Mouse (Mus musculus) ovary, postnatal 14 days (tissue): Measurements from ENCODE around the gene Dip2b.

ENCODE experiments used
- DNase-seq: peaks from one replicate; pipeline ENCODE4 v3.0.0; 2022; ENCODE audit warnings: low spot score

Gene Dip2b

DNA sequence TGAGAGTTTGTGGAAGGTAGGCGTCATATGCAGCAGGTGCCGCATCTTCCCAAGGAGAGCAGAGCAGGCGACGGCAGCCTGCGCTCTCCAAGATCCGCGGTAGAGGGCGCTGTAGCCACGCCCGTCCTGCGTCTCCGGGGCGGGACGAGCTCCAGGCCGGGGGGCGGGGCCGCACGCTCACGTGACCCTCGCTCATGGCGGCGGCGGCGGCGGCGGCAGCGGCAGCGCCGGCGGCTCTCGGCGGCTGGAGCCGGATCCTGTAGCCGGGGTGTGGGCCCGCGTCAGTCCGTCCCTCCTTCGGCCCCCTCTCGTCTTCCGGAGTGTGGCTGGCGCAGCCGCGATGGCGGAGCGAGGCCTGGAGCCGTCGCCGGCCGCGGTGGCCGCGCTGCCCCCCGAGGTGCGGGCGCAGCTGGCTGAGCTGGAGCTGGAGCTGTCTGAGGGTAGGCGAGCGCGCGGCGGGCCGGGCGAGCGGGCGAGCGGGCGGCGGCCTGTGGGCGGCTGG, at the start of gene Dip2b:
Gene Dip2b, plus strand, starts transcription at position 195 of the 502 bp plus-strand sequence.
- peak; percentile 99 for DNase-seq

DNA sequence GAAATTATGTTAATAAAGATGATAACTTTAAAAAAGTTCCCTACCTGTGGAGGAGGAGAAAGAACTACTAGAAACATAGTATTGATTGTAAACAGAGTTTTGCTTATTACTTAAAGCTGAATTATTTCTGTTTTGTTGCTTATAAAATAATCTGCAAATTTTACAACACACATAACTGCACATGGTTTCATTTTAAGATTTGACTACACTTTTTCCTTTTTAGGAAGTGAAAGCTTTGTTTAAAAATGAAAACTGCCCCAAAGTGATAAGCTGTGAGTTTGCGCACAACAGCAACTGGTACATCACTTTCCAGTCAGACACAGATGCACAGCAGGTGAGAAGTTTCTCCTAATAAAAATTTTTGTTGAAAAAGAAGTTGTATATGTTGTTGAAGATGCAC, 45.4 kb upstream of the Dip2b start:
- DNase-seq, result no peak

DNA sequence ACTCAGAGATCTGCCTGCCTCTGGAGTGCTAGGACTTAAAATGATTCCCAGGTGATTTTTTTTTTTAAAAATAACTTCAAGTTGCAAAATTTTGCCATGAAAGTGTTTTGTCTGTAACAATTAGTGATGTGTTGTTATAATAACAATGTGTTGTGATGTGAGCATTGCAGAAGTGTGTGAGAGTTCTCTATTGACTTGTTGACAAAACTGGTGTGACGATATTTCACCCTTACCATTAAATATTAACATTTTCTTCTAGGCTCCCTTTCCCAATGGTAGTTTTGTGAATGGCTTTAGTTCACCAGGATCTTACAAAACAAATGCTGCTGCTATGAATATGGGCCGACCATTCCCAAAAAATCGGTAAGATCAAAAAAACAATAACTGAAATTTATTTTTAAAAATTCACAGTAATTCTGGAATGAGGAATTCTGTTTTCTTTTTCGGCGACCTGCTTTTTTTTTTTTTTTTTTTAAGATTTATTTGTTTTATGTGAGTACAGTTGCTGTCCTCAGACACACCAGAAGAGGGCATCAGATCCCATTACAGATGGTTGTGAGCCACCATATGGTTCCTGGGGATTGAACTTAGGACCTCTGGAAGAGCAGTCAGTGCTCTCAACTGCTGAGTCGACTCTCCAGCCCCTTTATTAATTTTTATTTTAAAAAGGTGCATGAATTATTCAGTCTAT, 41.2 kb upstream of the Dip2b start:
- DNase-seq, result no peak

DNA sequence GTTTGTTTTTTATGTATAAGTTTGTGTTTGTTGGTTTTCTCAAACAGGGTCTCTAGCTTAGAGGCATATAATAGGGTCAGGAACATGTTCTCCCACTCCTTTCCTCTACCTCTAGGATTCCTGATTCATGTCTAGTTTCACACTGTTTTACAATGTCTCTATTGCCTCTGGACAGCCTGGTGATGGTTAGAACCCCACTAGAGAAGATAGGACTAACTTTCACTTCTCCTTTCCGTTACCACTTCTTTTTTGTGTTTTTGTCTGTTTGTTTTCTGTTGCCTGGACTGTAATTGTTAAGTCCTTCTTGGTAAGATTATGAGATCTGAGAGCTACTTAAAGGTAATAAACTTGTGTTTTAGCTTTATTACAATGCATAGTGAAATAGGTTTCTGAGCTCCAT, 39.1 kb upstream of the Dip2b start:
- DNase-seq, result no peak

DNA sequence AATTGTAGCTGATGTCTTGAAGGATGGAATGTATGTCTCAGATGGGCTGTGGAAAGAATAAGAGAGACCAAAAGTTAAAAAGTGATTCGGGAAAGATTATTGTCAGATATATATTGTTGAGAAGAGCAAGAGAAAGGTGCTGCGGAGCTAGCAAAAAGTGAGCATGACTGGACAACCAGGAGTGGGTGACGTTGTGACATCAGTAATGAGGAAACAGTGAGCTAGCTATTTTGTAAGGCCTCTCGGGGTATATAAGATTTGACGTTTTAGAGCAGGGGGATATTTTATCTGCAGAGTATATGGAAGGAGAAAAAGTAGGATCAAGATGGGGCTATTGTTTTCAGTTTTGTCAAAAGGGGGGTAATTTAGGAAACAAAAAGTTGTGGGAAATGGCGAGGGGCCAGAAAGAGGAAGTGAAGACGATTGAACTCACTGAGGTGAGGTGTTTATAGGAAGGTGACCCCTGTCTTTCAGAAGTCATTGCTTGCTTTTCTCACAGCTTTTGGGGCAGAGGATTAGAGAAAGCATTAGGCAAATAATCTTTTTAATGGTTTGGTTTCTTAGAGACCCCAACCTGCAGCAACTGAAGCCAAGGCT, 33.7 kb upstream of the Dip2b start:
- no peak for DNase-seq

DNA sequence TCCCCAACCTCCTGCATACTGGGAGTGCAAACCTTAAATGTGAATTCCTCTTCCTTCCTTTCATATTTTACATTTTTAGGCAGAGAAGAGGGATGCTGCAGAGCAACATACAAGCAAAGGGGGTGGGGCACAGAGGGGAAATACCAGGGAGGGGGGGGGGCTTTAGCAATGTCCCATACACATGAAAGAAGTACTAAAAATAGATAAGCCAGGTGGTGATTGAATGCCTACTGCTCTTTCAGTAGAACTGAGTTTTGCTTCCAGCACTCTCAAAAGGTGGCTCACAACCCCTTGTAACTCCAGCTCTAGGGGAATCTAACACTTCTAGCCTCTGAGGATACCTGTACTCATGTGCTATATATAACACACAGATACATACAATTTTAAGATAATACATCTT, 32.3 kb upstream of the Dip2b start:
- DNase-seq, result no peak

DNA sequence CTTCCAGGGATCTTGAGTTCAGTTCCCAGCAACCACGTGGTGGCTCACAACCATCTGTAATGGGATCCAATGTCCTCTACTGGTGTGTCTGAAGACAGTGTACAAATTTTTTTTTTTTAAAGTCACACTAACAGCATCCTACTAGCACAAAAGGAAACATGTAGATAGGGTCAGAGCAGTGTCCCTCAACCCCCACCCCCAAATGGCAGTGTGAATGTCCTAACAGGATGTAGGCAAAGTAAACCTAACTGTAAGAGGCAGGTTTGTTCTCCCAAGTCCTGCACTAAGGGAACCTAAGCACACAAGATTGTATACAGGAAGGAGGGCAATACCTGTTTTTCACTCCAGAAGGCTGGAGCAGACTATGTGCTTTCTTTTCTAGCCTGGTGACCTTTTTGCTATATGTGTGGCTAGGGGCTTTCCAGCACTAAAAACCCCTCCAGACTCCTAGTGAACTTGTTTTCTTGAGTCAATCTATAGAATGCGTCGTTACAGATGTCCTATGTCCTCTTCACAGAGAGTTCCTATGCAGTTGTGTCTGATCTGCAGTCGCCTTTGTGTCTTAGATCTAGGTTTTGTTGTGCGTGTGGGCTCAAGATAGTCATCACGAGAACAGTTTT, 20.1 kb upstream of the Dip2b start:
- DNase-seq, result no peak

DNA sequence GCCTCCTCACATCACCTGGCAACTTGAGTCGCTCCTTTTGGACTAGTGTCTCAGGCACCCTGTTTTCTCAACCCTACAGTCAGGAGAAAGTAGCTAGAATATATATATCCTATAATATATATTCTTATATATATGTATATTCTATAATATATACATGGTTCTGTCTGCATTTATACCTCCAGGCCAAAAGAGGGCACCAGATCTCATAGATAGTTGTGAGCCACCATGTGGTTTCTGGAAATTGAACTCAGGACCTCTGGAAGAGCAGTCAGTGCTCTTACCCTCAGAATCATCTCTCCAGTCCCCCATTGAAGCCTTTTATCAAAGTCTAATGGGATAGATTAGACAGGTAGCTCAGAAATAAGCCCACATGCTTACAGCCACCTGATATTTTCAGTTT, 17.3 kb upstream of the Dip2b start:
- DNase-seq, result no peak

DNA sequence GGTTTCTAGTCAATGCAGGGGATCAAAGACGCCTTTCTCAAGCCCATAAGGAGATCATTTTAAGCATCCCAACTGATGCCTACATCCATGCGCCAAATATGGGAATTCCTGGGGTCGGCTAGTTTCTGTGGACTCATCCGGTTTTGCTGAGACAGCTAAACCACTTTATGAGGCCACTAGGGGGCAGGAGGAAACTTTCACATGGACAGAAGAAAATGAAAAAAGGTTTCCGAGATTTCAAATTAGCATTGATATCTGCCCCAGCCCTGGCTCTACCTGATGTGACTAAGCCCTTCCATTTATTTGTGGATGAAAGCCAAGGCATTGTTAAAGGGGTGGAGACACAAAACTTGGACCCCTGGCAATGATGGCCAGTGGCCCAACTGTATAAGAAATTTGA, 15.5 kb upstream of the Dip2b start:
- DNase-seq, result peak; percentile 41

DNA sequence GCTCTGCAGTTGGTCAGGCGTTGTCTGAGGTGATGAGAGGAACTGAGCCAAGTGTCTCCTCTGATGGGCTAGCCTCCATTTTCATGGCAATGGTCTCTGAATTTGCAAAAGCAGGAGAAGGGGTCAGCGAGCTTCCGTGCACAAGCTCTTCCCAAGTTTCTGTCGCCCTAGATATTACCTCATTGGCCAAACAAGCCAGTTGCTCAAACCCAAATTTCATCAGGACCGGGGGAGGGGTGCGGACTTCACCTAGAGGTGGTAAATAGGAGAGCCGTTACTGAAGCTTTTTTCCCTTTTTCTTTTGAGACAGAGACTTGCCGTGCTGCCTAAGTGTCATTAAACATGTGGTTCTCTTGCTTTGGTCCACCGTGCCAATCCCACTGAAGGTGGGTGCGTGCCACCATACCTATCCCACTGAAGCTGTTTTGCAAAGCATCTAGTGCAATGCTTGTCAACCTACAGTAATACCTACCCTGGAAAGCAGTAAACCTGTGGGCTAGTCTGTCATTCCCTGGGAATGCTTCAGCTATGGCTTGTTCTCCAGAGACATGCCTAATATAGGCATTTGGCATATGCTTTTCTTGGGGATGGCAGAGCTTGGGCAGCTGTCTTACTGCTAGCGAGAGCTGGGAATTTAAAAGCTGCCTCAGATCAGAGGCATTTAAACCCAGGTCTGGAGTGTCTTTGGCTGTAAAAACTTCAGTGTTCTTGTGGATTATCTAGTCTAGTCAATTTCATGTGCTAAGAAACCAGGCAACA, 13.2 kb upstream of the Dip2b start:
- DNase-seq, result no peak

DNA sequence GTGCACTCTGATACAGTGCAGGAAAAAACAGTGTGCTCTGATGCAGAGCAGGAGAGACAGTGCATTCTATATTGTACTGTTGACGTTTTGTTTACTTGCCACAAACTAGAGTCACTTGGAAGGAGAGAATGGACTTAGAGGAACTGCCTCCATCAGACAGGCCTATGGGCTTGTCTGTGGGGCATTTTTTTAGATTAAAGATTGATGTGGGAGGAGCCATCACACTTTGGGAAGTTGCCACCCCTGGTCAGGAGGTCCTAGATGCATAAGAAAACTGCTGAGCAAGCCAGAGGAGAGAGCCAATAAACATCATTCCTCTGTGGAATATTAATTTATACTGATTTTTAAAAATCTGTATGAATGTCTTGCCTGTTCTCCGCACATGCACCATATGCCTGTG, 10.3 kb upstream of the Dip2b start:
- no peak for DNase-seq

DNA sequence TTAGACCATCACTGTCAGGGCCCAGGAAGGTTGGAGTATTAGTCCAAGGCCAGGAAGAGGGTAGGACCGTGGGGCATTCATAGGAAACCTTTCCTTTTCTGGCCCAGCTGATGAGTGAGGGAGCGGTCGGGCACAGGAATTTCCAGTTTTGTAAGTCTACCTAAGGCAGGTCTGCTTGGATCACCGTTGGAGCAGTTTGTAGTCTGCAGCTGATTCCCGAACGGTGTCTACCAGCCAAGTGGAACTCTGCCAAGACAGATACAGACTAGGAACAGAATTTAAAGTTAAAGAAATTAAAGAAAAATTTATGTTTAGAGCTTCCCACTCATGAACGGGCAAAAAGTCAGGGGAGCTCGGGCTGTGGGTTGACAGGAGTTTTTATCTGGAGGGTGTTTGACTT, 9.0 kb upstream of the Dip2b start:
- no peak for DNase-seq

DNA sequence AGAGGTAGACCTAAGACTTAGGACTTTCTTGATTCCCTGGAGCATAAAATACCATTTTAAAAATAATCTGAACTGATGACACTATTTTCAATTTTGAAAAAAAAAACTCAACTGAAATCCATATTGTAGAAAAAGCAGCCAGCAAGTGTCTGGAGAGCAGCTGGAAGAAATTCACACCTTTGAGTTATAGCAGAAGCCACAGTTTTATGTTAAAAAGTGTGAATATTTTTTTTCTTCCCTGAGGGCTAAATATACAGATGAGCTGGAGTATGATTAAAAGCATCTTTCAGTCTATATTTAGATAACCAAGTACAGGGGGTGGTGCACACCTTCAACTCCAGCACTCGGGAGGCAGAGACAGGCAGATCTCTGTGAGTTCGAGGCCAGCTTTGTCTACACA, 8.6 kb upstream of the Dip2b start:
- DNase-seq, result no peak

DNA sequence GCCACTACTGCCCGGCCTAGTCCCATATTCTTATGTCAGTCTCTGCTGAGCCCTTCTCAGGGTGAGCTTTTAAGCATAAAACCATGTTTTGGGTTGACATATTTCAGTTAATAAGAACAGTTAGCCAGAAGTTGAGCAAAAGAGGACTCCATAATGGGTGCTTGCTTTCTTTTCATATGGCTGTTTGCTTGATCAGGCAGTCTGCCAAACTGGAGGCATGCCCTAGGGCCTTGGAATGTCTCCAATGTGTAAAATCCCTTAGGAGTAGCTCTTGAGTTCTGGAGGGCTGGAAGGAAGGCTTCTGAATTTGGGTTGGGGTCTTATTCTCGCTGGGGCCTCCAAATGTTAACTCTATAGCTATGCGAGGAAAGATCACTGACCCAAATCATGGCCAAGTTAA, 5.9 kb upstream of the Dip2b start:
- no peak for DNase-seq

DNA sequence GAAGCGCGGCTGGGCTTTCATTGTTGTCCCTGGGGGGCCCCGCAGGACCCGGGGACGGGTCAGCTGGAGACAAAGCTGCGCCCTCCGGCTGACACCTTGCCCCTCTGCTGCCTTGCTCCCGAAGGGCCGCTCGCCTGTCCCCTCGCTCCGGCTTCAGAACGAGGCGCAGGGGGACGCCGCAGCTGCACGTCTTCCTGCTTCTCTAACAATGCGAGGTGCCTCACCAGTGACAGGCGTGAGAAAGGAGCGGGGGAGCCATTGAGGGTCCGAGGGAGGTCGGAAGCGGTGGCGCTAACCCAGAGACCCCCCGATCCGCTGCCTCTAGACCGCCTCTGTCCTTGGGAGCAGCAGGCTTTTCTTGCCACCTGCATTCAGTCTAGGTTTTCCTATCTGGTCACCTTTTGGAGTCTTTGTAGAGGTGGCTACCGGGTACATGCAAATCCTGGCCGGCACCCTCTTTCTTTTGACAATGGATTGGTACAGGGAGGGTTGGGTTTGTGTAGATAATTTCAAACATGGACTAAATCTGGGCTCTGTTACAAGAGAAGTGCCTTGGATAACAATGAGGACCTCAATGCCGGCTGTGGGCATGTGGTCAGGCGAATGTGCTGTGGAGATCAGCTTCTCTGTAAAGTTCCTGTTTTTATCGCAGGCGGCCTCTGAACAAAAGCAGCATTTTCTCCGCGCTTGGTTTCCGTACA, 687 bp downstream of the Dip2b start:
- DNase-seq, result peak; percentile 44

DNA sequence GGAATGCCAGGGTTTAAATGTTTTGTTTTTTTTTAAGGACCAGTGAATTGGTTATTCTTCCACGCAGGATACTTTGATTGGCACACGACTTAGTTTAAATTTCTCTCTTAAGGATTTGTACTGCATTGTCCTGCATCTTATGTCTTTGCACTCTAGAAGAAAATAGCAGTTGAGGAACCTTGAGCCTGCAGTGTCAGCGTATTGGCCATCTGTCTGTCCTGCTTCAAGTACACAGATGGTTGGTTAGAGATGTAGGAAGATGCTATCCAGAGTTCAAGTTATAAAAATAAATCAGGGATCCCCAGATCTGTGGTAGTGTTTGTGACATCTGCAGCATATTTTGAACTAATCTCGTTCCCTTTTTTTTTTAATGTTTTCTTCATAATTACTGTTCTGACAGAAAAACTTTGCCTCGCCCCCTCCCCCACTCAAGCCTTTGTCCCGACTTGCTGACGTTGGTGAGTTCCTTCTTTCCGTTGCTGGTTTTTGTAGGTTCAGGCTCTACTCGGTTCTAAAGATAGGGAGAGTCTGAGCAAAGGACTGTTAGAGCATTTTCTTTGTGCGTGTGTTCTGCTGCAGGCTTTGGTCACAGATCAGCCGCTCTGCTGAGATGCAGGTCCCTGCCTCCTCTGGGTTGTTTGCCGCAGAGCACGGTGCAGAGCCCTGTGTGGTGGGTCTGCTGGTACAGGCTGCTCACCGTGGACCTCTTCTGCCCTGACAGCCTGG, 2.2 kb downstream of the Dip2b start:
- no peak for DNase-seq

DNA sequence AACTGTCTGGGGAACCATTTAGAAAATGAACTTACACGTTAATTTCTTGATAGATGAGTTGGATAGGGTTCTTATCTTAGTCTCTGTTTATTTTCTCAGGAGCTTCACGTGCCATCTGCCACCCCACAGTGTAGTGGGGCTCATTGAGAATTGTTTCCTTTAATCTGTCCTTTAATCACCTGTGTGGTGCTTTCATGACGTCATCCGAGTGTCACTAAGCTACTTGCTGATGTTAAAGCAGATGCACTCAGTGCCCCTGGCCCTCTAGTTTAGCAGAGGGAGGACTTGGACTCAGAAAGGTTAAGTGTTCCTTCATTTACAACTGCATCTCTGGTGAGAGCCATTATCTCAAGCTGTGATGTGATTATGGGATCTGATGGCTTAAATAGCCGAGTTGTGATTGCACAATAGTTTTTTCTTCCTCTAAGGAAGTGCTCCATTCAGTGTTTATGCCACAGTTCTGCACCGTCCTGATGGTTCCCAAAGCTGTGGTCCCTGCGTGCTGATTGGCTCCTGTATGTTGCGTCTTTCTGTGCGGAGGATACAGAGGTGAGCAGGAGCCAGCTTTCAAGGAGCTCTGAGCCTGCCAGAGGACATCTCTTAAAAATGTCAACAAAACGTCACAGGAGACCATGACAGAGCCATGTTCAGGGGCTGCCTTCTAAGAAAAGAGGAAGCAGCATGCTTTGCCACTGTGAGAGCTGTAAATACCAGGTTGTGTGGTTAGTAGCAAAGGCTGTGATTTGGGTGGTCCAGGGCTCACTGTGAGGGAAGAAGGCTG, 3.0 kb downstream of the Dip2b start:
- DNase-seq, result no peak

DNA sequence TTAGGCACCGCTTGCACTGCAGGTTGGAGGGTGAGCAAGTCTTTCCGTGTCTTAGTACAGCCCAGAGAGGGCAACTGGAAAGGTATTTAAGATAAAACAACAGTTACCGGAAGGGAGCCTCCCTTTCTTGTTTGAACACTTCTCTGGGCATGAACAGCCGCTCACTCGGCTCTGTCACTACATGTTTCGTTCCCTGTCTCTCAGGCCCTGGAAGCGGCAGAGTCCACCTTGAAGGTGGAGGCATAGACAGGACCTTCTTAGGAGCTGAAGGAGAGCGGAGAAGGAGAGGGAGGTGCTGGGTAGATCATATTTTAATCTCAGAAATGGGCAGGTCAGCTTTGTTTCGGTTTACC, 3.6 kb downstream of the Dip2b start:
- no peak for DNase-seq

DNA sequence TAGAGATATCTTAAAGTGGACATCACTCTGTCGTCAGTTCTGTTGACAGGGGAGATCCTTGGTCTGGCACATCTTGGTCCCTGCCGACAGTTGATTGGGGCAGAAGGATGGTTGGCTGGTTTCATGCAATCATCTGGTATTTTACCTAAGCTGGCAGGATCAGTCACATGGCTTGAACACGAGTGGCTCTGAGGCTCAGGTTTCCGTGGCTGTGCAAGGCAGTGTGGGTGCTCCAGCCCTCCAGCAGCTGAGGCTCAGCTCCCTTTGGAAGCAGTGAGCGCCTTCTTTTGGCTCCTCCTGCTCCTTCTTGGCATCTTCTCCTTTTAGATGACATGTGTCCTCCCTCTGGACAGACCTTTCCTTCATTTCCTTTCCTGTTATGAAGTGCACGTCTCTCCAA, 7.1 kb downstream of the Dip2b start:
- no peak for DNase-seq

DNA sequence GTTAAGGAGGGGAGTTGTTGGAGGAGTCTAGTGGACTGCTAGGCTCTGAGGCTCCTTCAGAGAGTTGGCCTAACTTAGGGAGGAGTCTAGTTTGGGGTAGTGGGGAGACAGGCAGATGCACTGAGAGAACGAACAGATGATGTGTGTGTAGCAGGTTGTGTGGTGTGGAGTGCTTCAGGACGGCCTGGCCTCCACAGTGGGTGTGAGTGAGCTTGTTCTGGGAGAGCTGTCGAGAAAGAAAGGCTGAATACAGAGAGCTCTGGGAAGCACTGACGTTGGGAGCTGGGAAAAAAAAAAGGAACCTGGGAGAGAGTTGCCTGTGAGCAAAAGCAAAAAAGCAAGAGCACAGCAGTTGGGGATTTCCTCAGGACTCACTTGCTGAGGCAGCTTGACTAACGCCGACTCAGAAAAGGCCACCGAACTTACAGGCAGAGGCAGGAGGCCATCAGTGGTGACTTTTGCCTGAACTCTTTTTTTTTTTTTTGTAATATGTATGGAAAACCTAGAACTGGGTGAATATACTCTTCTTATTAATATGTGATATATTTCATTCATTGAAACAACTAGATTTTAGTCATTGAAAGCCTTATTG, 11.1 kb downstream of the Dip2b start:
- DNase-seq, result no peak
